Mouse (Mus musculus) embryonic facial prominence, embryonic 13.5 days (tissue): ENCODE results near the gene Diras2. TPM values are rescaled to one million over a fixed set of nuclear protein-coding genes. Genes with fewer than 3 reads are reported as not detected.

Source experiments
- ATAC-seq: fragments of 200-750 bp; cut with Nextera tagmentation; 2 replicates; pipeline ENCODE4 v1.8.0; 2017; ENCODE audit warnings: low read depth; ENCODE audit not compliant: insufficient number of reproducible peaks, insufficient read depth, low FRiP score, low TSS enrichment
- H3K27ac ChIP-seq: fragments of 300-500 bp; sonication (generic); 2 replicates; pipeline ENCODE4 v1.5.1; 2015; ENCODE audit warnings: moderate library complexity, mild to moderate bottlenecking, inconsistent platforms
- H3K27me3 ChIP-seq: fragments of 300-500 bp; sonication (generic); 2 replicates; pipeline ENCODE4 v1.6.1; 2015; ENCODE audit warnings: mild to moderate bottlenecking, inconsistent platforms
- H3K36me3 ChIP-seq: fragments of 300-500 bp; sonication (generic); 2 replicates; pipeline ENCODE4 v1.6.1; 2015; ENCODE audit warnings: mild to moderate bottlenecking, inconsistent platforms
- H3K4me1 ChIP-seq: fragments of 300-500 bp; sonication (generic); 2 replicates; pipeline ENCODE4 v1.6.1; 2015; ENCODE audit warnings: inconsistent platforms
- H3K4me2 ChIP-seq: fragments of 300-500 bp; sonication (generic); 2 replicates; pipeline ENCODE4 v1.6.1; 2015; ENCODE audit warnings: moderate library complexity, mild to moderate bottlenecking, inconsistent platforms
- H3K4me3 ChIP-seq: fragments of 300-500 bp; sonication (generic); 2 replicates; pipeline ENCODE4 v1.5.1; 2015; ENCODE audit warnings: mild to moderate bottlenecking, inconsistent platforms
- H3K9ac ChIP-seq: fragments of 300-500 bp; sonication (generic); 2 replicates; pipeline ENCODE4 v1.6.1; 2015; ENCODE audit warnings: mild to moderate bottlenecking, inconsistent platforms
- H3K9me3 ChIP-seq: fragments of 300-500 bp; sonication (generic); 2 replicates; pipeline ENCODE4 v1.6.1; 2016; ENCODE audit warnings: inconsistent platforms
- WGBS: fragments of 180-500 bp; shearing (Covaris S2); methylation state at CpG from one replicate; pipeline ENCODE4 v1.1.7; 2015; ENCODE audit warnings: mixed read lengths; 5-methylcytosine and 5-hydroxymethylcytosine counted together
- polyA plus RNA-seq: library from polyadenylated mRNA; unstranded; fragments of >200 nt; fragmentation: Nextera tagmentation; extraction: Ambion mirVana; gene quantifications from 2 replicates; pipeline ENCODE4 v1.2.1, GENCODE M21; 2015

Gene Diras2
- polyA plus RNA-seq, 1 experiment from 2014 or later: 0.67 TPM

DNA sequence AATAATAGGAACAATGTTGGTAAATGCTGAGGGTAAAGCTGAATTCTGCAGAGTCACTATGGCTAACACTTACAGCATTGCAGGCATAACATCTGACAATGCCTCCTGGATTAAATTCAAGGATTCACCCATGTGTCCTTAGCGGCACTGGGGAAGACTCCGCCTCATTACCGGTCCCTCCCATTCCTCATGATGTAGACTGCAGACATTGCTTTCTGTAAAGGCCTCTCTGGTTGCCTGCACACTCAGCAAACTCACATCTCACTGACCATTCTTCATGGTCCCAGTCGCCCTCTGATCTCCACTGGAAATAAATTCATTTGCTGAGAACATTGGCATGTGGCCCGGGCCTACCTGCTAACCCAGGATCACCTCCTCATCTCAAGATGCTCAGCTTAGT, 51.9 kb downstream of the Diras2 start:
- no peak overlapping the region for H3K4me3 ChIP-seq
- H3K27ac ChIP-seq: no peak overlapping the region
- H3K27me3 ChIP-seq: no peaks in the 10 kb centered on the region
- no peaks in the 10 kb centered on the region for H3K36me3 ChIP-seq
- no peaks in the 10 kb centered on the region for H3K9me3 ChIP-seq
- 95% methylated on average over 5 of the region's 5 CpGs for WGBS
- H3K4me1 ChIP-seq: no peaks in the 10 kb centered on the region
- ATAC-seq: no peak
- H3K9ac ChIP-seq: no peak overlapping the region
- H3K4me2 ChIP-seq: no peak overlapping the region

GRCm38 (mm10) chr13:52476998-52477601, 54.0 kb downstream of the Diras2 start:
- Histone ChIP-seq H3K4me2 (no peak overlapping the region), H3K4me1 (no peaks in the 10 kb centered on the region), H3K27me3 (no peaks in the 10 kb centered on the region), H3K9ac (no peak overlapping the region), H3K36me3 (no peaks in the 10 kb centered on the region), H3K9me3 (no peaks in the 10 kb centered on the region), H3K4me3 (no peak overlapping the region), H3K27ac (no peak overlapping the region)
- ATAC-seq: no peak
- WGBS: 83% methylated on average over 11 of the region's 11 CpGs

DNA sequence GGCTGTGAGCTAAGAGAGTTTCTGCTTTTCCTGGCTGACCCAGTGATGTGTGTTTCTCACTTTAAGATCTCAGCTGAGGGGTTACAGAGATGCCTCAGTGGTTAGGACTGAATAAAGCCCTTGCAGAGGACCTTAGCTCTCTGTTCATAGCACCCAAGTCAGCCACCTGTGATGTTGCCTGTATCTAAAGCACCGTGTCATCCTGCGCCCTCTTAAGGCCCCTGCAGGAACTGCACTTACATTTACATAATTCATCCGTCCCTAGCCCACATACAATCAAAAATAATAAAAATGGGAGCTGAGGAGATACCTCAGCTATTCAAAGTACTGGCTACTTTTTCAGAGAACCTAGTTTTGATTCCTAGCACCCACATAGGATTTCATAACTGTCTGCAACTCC, 54.9 kb downstream of the Diras2 start:
- Histone ChIP-seq H3K27ac (no peak overlapping the region), H3K9ac (no peak overlapping the region), H3K27me3 (no peaks in the 10 kb centered on the region), H3K36me3 (no peaks in the 10 kb centered on the region), H3K4me3 (no peak overlapping the region), H3K9me3 (no peaks in the 10 kb centered on the region), H3K4me2 (no peak overlapping the region), H3K4me1 (no peaks in the 10 kb centered on the region)
- ATAC-seq: no peak
- 52% methylated on average over 3 of the region's 3 CpGs for WGBS

DNA sequence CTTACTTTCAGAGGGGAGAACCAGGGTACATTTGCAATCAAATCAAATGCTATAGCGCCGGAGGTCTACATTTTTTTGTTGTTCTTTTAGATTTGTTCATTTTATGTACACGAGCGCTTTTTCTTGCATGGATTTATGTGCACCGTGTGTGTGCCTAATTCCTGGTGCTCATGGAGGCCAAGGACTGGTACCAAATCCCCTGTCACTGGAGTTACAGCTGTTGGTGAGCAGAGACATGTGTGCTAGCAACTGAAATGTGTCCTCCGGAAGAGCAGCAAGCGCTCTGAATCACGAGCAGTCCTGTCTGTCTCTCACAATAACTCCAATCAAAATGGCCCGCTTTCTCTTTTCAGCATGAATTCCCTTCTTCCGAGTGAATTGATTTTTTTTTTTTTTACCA, 55.8 kb downstream of the Diras2 start:
- no peak overlapping the region for H3K4me3 ChIP-seq
- H3K9me3 ChIP-seq: no peaks in the 10 kb centered on the region
- H3K27ac ChIP-seq: no peak overlapping the region
- no peak for ATAC-seq
- no peaks in the 10 kb centered on the region for H3K4me1 ChIP-seq
- H3K27me3 ChIP-seq: no peaks in the 10 kb centered on the region
- 84% methylated on average over 10 of the region's 10 CpGs for WGBS
- no peak overlapping the region for H3K4me2 ChIP-seq
- no peak overlapping the region for H3K9ac ChIP-seq
- no peaks in the 10 kb centered on the region for H3K36me3 ChIP-seq

DNA sequence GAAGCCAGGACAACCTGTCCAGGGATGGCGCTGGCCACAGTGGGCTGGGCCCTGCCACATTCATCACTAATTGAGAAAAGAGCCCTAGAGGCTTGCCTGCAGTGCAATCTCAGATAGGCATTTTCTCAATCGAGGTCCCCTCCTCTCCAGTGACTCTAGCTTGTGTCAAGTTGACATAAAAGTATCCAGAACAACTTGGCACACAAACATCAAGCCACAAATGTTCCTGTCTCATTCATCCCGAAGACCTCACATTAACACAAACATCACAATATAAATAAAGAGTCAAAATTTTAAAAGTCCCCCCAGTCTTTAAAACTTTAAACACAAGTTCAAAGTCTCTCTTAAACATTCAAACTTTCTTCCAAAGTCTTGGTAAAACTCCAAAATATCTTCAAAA, 56.3 kb downstream of the Diras2 start:
- Histone ChIP-seq H3K27me3 (no peaks in the 10 kb centered on the region), H3K4me3 (no peak overlapping the region), H3K4me2 (no peak overlapping the region), H3K27ac (no peak overlapping the region), H3K4me1 (0 out of 2 replicates have a peak, but pooled peaks cover 1% of the 10 kb centered on the region), H3K9ac (no peak overlapping the region), H3K36me3 (no peaks in the 10 kb centered on the region), H3K9me3 (no peaks in the 10 kb centered on the region)
- 80% methylated on average over 3 of the region's 3 CpGs for WGBS
- no peak for ATAC-seq

DNA sequence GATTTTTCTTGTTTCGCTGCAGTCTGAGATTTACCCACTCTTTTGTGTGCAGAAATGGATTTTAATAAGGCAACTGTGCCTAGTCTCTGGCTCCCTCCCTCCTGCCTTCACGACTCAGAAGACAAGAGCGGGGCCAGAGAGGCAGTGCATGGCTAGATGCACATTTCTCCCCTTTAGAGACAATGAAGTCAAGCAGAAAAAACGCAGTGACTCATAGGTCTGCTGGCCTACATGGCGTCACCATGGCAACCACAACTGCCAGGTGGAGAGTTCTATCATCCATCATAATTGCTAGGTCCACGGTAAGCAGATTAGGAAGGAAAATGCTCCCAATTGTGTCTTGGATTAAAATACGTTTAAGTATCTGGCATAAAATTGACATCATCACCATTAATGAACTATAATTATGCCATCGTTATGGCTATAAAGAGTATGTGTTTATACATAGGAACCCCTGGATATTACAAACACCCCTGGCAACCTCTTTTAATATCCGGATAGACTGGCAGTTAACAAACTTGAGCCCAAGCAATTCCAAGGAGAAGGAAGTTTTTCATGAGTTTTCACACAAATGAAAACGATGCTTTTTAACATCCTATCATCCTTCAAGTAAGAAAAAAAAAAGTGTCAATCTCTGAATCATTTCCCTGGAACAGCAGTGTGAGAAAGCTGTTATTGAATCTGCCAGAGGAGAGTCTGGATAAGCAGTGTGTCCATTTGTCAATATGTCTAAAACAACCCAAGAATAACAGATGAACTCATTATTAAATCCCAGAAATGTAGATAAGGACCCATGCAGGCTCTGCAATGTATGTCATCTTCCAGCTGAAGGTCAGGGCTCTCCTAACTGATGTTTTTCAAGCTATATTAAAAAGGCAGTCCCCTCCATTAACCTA, 61.0 kb downstream of the Diras2 start:
- no peak overlapping the region for H3K4me2 ChIP-seq
- 51% methylated on average over 10 of the region's 10 CpGs for WGBS

GRCm38 (mm10) chr13:52465141-52465540, 65.9 kb downstream of the Diras2 start:
- H3K27ac ChIP-seq: no peak overlapping the region
- H3K9ac ChIP-seq: no peak overlapping the region
- WGBS: 78% methylated on average over 6 of the region's 6 CpGs

More for the DNA sequence above, 61.0 kb downstream of the Diras2 start:
- no peak for ATAC-seq
- Histone ChIP-seq H3K4me3 (no peak overlapping the region), H3K9me3 (no peaks in the 10 kb centered on the region), H3K9ac (no peak overlapping the region), H3K27ac (no peak overlapping the region), H3K36me3 (no peaks in the 10 kb centered on the region), H3K4me1 (0 out of 2 replicates have a peak, but pooled peaks cover 3% of the 10 kb centered on the region), H3K27me3 (no peaks in the 10 kb centered on the region)

GRCm38 (mm10) chr13:52459982-52460381, 71.1 kb downstream of the Diras2 start:
- Histone ChIP-seq H3K4me1 (peaks cover 11% of the 10 kb centered on the region), H3K36me3 (no peaks in the 10 kb centered on the region), H3K4me3 (no peak overlapping the region), H3K9me3 (no peaks in the 10 kb centered on the region), H3K27me3 (no peaks in the 10 kb centered on the region), H3K27ac (no peak overlapping the region), H3K9ac (no peak overlapping the region), H3K4me2 (no peak overlapping the region)
- WGBS: 69% methylated on average over 7 of the region's 7 CpGs
- ATAC-seq: no peak

More at GRCm38 (mm10) chr13:52465141-52465540, 65.9 kb downstream of the Diras2 start:
- no peak overlapping the region for H3K4me3 ChIP-seq
- H3K9me3 ChIP-seq: no peaks in the 10 kb centered on the region
- ATAC-seq: no peak
- no peak overlapping the region for H3K4me2 ChIP-seq
- H3K4me1 ChIP-seq: 0 out of 2 replicates have a peak, but pooled peaks cover 3% of the 10 kb centered on the region
- no peaks in the 10 kb centered on the region for H3K27me3 ChIP-seq
- no peaks in the 10 kb centered on the region for H3K36me3 ChIP-seq

DNA sequence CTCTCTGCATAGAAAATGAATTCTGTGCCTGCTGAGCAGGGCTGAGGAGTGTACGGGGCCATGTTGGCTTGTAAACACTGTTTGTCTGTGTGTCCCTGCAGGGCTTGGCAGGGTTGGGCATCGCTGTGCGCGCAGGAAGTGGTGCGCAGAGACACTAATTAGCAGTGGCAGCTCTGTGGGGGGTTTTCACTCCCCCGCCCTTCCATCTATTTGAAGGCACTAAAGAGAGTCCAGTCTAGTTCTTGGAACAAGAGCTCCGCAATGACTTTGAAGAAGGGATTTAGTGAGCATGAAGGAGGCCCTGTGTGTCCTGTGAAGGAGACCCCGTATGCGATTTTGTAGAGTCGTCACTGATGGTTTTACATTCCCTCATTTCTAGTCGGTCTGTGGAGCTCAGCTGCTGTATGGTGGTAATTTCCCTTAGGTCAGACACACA, 73.2 kb downstream of the Diras2 start:
- Histone ChIP-seq H3K4me2 (peak overlapping the region; percentile 52), H3K27me3 (no peaks in the 10 kb centered on the region), H3K27ac (no peak overlapping the region), H3K9me3 (no peaks in the 10 kb centered on the region), H3K4me3 (peak overlapping the region; percentile 20; the same call in 1 of the 2 replicates), H3K9ac (no peak overlapping the region), H3K4me1 (peaks cover 12% of the 10 kb centered on the region), H3K36me3 (no peaks in the 10 kb centered on the region)
- ATAC-seq: no peak
- 44% methylated on average over 11 of the region's 11 CpGs for WGBS

GRCm38 (mm10) chr13:52457177-52457888, 73.7 kb downstream of the Diras2 start:
- Histone ChIP-seq H3K4me1 (peaks cover 12% of the 10 kb centered on the region), H3K9ac (no peak overlapping the region), H3K9me3 (no peaks in the 10 kb centered on the region), H3K4me3 (peak overlapping the region; percentile 20; the same call in 1 of the 2 replicates), H3K36me3 (no peaks in the 10 kb centered on the region), H3K4me2 (peak overlapping the region; percentile 52), H3K27ac (no peak overlapping the region), H3K27me3 (no peaks in the 10 kb centered on the region)
- no peak for ATAC-seq
- 50% methylated on average over 15 of the region's 15 CpGs for WGBS

- H3K4me2 ChIP-seq: no peak overlapping the region
- no peaks in the 10 kb centered on the region for H3K27me3 ChIP-seq
- no peaks in the 10 kb centered on the region for H3K36me3 ChIP-seq
- ATAC-seq: no peak
- no peaks in the 10 kb centered on the region for H3K9me3 ChIP-seq
- WGBS: 43% methylated on average over 9 of the region's 9 CpGs
- no peak overlapping the region for H3K4me3 ChIP-seq
- peaks cover 12% of the 10 kb centered on the region for H3K4me1 ChIP-seq
- no peak overlapping the region for H3K27ac ChIP-seq
- no peak overlapping the region for H3K9ac ChIP-seq
These were observed 75.8 kb downstream of the Diras2 start for GRCm38 (mm10) chr13:52455329-52455728.
